Mouse (Mus musculus) bone marrow macrophage, adult 2 months (primary cell): Measurements from ENCODE around the gene Bola3.

Source experiments
- CTCF ChIP-seq: IDR thresholded peaks from 2 replicates; pipeline ENCODE4 v1.5.1; 2012; ENCODE audit warnings: low read depth, mild to moderate bottlenecking, low read length, moderate library complexity
- POLR2A ChIP-seq: IDR thresholded peaks from 2 replicates; pipeline ENCODE4 v1.6.1; 2012; ENCODE audit warnings: mild to moderate bottlenecking, low read depth, low read length, borderline replicate concordance

GRCm38 (mm10) chr6:83351490-83352160, 2.7 kb downstream of the Bola3 start:
- TF ChIP-seq POLR2A (no peak), CTCF (no peak)
